Mouse (Mus musculus) lung, postnatal 0 days (tissue): ENCODE measurements at regions not wholly inside any gene's neighbourhood (a gene's known extent, or its start where the extent isn't known, plus 50 kb on each side); places are given as distances from the start of the nearest gene placed in this dataset.

ENCODE experiments used
- ATAC-seq: fragments of 200-750 bp; cut with Nextera tagmentation; 2 replicates; pipeline ENCODE4 v1.8.0; 2017; ENCODE audit warnings: moderate library complexity
- DNase-seq: peaks from one replicate; pipeline ENCODE4 v3.0.0-alpha.2; 2016; ENCODE audit warnings: low spot score
- H3K27ac ChIP-seq: fragments of 300-500 bp; sonication (generic); 2 replicates; pipeline ENCODE4 v1.5.1; 2014; ENCODE audit warnings: antibody characterized with exemption, mild to moderate bottlenecking, low read length, mixed read lengths
- H3K27me3 ChIP-seq: fragments of 300-500 bp; sonication (generic); replicated peaks from 2 replicates; pipeline ENCODE4 v1.6.1; 2014; ENCODE audit warnings: low read length, mixed read lengths; ENCODE audit not compliant: insufficient read depth
- H3K36me3 ChIP-seq: fragments of 300-500 bp; sonication (generic); 2 replicates; pipeline ENCODE4 v1.6.1; 2014; ENCODE audit warnings: low read length, mixed read lengths; ENCODE audit not compliant: insufficient read depth
- H3K4me1 ChIP-seq: fragments of 300-500 bp; sonication (generic); 2 replicates; pipeline ENCODE4 v1.6.1; 2014; ENCODE audit warnings: antibody characterized with exemption, low read depth, low read length, mixed read lengths; ENCODE audit not compliant: insufficient read depth
- H3K4me2 ChIP-seq: fragments of 300-500 bp; sonication (generic); replicated peaks from 2 replicates; pipeline ENCODE4 v1.6.1; 2014; ENCODE audit warnings: low read depth, mild to moderate bottlenecking, low read length, moderate library complexity, mixed read lengths
- H3K4me3 ChIP-seq: fragments of 300-500 bp; sonication (generic); 2 replicates; pipeline ENCODE4 v1.5.1; 2014; ENCODE audit warnings: low read depth, low read length
- H3K9ac ChIP-seq: fragments of 300-500 bp; sonication (generic); replicated peaks from 2 replicates; pipeline ENCODE4 v1.6.1; 2014; ENCODE audit warnings: low read depth, mild to moderate bottlenecking
- H3K9me3 ChIP-seq: fragments of 300-500 bp; sonication (generic); 2 replicates; pipeline ENCODE4 v1.6.1; 2016; ENCODE audit warnings: low read length, mixed read lengths
- CTCF ChIP-seq: IDR thresholded peaks from 2 replicates; pipeline ENCODE4 v1.5.1; 2016; ENCODE audit warnings: antibody characterized with exemption, mild to moderate bottlenecking
- EP300 ChIP-seq: IDR thresholded peaks from 2 replicates; pipeline ENCODE4 v1.6.1; 2016; ENCODE audit warnings: antibody characterized with exemption, mild to moderate bottlenecking, control low read depth
- whole genome bisulfite sequencing: fragments of 180-500 bp; shearing (Covaris S2); extraction: QIAGEN DNeasy Blood & Tissue Kit; methylation state at CpG from one replicate; pipeline ENCODE4 v1.1.7; 2014; 5-methylcytosine and 5-hydroxymethylcytosine counted together

DNA sequence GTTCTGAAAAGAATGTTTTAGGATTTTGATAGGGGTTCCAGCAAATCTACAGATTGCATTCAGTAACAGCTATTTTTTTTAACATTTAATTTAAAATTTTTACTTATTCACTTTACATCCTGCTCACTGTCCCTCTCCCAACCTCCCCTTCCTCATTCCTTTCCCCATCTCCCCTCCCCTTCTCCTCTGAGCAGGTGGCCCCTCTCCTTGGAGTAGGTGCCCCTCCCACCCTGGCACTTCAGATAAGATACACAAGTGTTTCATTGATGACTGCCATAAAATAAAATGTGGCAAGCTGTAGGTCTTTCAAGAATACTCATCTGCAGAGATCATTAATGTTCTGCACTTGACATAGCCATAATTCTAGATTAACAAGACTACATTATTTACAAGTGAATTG lies 146.1 kb downstream of the Gm21750 start:
- Histone ChIP-seq H3K36me3 (no peaks in the 10 kb centered on the region), H3K9ac (no peak overlapping the region), H3K27ac (no peak overlapping the region), H3K4me3 (no peak overlapping the region), H3K27me3 (no peaks in the 10 kb centered on the region), H3K4me1 (no peaks in the 10 kb centered on the region), H3K9me3 (no peaks in the 10 kb centered on the region), H3K4me2 (no peak overlapping the region)
- ATAC-seq: no peak
- no peak for DNase-seq
- no peak for TF ChIP-seq CTCF
- TF ChIP-seq EP300: no peak

DNA sequence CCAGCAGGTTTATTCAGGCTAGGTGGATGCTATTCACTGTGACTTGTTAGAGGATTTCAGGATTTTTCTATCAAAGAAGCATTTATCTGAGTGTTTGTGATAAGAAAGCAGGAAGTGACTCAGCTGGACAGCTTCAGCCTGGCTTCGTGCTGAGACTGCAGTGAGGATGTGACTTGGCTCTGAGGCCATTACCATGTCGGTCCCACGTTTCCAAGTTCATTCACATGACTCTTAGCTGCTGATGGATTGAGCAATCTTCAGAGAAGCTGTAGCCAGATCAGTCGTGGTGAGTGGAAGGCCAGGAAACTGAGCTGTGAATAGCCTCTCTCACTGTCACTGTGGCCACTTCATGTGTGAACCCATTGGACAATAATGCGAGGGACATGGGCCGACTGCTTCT lies 177.9 kb downstream of the Gm21750 start:
- H3K4me3 ChIP-seq: no peak overlapping the region
- 38% methylated on average over 6 of the region's 6 CpGs for whole genome bisulfite sequencing
- ATAC-seq (peak; percentile 32), DNase-seq (peak; percentile 49)
- no peaks in the 10 kb centered on the region for H3K27me3 ChIP-seq
- no peaks in the 10 kb centered on the region for H3K4me1 ChIP-seq
- H3K4me2 ChIP-seq: no peak overlapping the region
- no peaks in the 10 kb centered on the region for H3K36me3 ChIP-seq
- TF ChIP-seq CTCF: no peak
- TF ChIP-seq EP300: no peak
- H3K27ac ChIP-seq: no peak overlapping the region
- H3K9me3 ChIP-seq: no peaks in the 10 kb centered on the region
- no peak overlapping the region for H3K9ac ChIP-seq

DNA sequence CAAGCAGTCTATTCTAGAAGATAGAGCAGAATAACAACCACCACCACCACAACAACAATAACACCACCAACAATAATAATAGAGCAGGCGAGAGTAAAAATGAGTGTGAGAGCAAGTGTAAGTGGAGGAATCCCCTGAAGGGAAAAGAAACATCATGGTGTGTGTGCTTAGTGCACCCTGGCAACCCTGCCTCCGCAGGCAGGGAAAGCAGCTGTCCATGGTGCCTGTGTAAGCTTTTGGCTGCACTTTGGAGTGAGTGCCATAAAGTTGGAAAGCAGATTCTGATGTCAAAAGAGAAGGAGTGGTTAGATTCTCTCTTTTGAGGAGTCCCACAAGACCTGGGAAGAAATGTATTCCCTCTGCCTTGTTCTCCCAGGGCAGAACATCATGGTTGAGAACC lies 200.8 kb downstream of the Gm21750 start:
- DNase-seq: no peak
- H3K4me1 ChIP-seq: no peaks in the 10 kb centered on the region
- H3K36me3 ChIP-seq: no peaks in the 10 kb centered on the region
- H3K9ac ChIP-seq: no peak overlapping the region
- no peak overlapping the region for H3K27ac ChIP-seq
- 32% methylated on average over 2 of the region's 2 CpGs for WGBS
- no peaks in the 10 kb centered on the region for H3K27me3 ChIP-seq
- TF ChIP-seq CTCF (no peak), EP300 (no peak)
- no peak for ATAC-seq
- H3K4me2 ChIP-seq: no peak overlapping the region
- no peaks in the 10 kb centered on the region for H3K9me3 ChIP-seq
- no peak overlapping the region for H3K4me3 ChIP-seq

DNA sequence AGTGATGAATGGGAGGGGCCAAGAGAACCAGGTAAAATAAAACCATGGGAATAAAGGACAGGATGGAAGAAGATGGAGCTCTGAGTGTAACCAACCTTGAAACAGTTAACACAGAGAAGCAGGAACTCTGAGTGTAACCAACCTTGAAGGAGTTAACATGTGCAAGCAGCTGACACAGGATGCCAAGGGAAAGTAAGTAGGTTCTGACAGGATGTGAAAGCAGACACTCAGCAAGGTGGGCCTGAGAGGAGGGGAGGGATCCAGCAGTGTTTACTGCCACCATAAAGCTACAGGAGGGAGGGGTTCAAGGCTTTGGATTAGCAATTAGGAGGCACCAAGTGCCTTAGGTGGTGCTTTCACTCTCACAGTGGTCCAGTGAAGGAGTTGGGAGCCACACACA lies 213.3 kb downstream of the Gm21750 start:
- Histone ChIP-seq H3K4me2 (no peak overlapping the region), H3K27ac (no peak overlapping the region), H3K36me3 (no peaks in the 10 kb centered on the region), H3K4me1 (no peaks in the 10 kb centered on the region), H3K27me3 (no peaks in the 10 kb centered on the region), H3K4me3 (no peak overlapping the region), H3K9ac (no peak overlapping the region), H3K9me3 (no peaks in the 10 kb centered on the region)
- TF ChIP-seq CTCF (no peak), EP300 (no peak)
- ATAC-seq: no peak
- DNase-seq: no peak

DNA sequence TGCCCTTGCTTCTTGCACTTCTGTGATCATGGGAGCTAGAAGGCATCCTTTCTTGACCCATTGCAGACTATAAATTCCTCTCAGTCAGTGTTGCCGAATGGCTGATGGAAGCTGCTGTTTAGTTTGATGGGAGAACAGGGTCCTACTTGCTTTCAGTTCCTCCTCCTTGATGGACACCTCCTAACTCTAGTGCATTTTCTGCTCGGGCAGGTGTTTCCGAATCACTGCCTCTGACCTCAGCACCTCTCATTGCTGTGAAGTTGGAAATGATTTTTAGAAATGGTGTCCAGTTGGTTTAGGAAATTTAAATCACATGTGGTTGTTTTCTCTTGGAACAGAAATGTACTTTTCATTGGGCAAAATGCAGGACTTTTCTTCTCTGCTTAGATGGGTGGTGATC lies 214.9 kb downstream of the Gm21750 start:
- H3K4me1 ChIP-seq: no peaks in the 10 kb centered on the region
- H3K36me3 ChIP-seq: no peaks in the 10 kb centered on the region
- no peak for TF ChIP-seq CTCF
- no peak for TF ChIP-seq EP300
- no peak overlapping the region for H3K27ac ChIP-seq
- H3K4me3 ChIP-seq: no peak overlapping the region
- no peak overlapping the region for H3K4me2 ChIP-seq
- 80% methylated on average over 3 of the region's 3 CpGs for WGBS
- no peak overlapping the region for H3K9ac ChIP-seq
- ATAC-seq (no peak), DNase-seq (no peak)
- no peaks in the 10 kb centered on the region for H3K27me3 ChIP-seq
- no peaks in the 10 kb centered on the region for H3K9me3 ChIP-seq

DNA sequence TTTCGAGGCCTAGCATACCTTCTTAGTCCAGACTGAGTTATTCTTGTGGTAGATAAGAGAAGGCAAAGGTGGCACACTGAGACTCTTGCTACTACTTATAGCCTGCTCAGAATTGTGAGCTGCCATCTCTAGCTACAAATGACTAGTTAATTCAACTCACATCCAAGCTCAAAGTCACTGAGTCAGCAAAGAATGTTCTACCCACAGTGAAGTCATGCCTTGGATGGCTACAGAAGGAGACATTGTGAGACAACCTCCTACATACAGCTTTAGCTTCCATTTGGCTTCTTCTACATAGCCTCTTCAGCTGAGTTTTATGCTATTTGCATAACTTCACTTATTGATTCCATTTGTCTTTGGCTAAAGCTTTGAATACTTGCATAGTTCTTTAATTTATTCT lies 217.2 kb downstream of the Gm21750 start:
- H3K4me1 ChIP-seq: no peaks in the 10 kb centered on the region
- H3K9ac ChIP-seq: no peak overlapping the region
- H3K36me3 ChIP-seq: no peaks in the 10 kb centered on the region
- H3K9me3 ChIP-seq: no peaks in the 10 kb centered on the region
- H3K4me3 ChIP-seq: no peak overlapping the region
- H3K27me3 ChIP-seq: no peaks in the 10 kb centered on the region
- DNase-seq: no peak
- no peak overlapping the region for H3K4me2 ChIP-seq
- no peak overlapping the region for H3K27ac ChIP-seq
- 66% methylated on average over 1 of the region's 1 CpGs for WGBS
- ATAC-seq: no peak
- TF ChIP-seq CTCF (no peak), EP300 (no peak)

DNA sequence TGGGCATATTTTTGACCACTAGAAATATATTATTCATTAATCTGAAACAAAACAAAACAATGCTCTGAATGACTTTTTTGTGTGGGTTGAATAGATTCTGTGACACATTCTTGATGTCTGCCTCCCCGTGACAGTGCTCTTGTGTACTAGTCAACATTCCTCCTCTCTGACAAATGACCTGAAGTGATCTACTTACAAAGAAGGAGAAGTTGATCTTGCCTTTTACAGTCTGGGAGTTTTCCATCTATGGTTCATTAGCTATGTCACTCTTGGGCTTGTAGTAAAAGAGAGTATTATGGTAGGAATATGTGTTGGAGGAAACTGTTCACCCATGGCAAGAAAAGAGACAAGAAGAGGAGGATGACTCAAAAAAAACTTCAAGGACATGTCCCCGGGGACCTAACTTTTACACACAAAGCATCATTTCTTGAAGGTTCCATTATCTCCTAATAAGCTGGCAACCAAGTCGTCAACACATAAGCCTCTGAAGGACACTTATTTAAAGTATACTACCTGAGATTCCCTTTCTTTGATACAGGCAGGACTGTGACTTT lies 217.9 kb downstream of the Gm21750 start:
- no peak overlapping the region for H3K4me3 ChIP-seq
- no peaks in the 10 kb centered on the region for H3K4me1 ChIP-seq
- DNase-seq: no peak
- no peak overlapping the region for H3K4me2 ChIP-seq
- H3K9ac ChIP-seq: no peak overlapping the region
- no peaks in the 10 kb centered on the region for H3K9me3 ChIP-seq
- no peaks in the 10 kb centered on the region for H3K36me3 ChIP-seq
- TF ChIP-seq EP300 (no peak), CTCF (no peak)
- 73% methylated on average over 3 of the region's 3 CpGs for WGBS
- H3K27me3 ChIP-seq: no peaks in the 10 kb centered on the region
- no peak overlapping the region for H3K27ac ChIP-seq
- no peak for ATAC-seq
